Mouse (Mus musculus) brain, embryonic 14.5 days (tissue): ENCODE results near the gene Olfr237-ps1. TPM values are rescaled to one million over a fixed set of nuclear protein-coding genes. Genes with fewer than 3 reads are reported as not detected.
"Not testable (repeated sequence)": the region's sequence is repeated elsewhere in the genome, so short reads cannot be mapped to it uniquely, and the experiment has no call there.

Experiments
- DNase-seq: peaks from one replicate; pipeline ENCODE4 v3.0.0-alpha.2; 2011; ENCODE audit warnings: low read depth
- CTCF ChIP-seq: fragments of 200-500 bp; IDR thresholded peaks from 2 replicates; pipeline ENCODE4 v1.5.1; 2012; ENCODE audit warnings: inconsistent platforms, mild to moderate bottlenecking, moderate library complexity, borderline replicate concordance; ENCODE audit not compliant: insufficient read depth, insufficient read length; ENCODE audit errors: extremely low read depth
- POLR2A ChIP-seq: fragments of 200-500 bp; IDR thresholded peaks from 2 replicates; pipeline ENCODE4 v1.6.1; 2012; ENCODE audit warnings: mild to moderate bottlenecking, inconsistent platforms, borderline replicate concordance; ENCODE audit not compliant: poor library complexity, insufficient read depth, insufficient read length, severe bottlenecking; ENCODE audit errors: extremely low read depth
- polyA plus RNA-seq: library from polyadenylated mRNA; depleted of rRNA; stranded (reverse); fragments of >200 nt; gene quantifications from 2 replicates; pipeline ENCODE4 v1.2.3, GENCODE M21; 2012; rRNA removed

Gene Olfr237-ps1
- not detected in 2 replicates for polyA plus RNA-seq

- not testable (repeated sequence) for DNase-seq
Observed at GRCm38 (mm10) chr6:43146267-43146666, at the start of gene Olfr237-ps1. TSS of gene Olfr237-ps1 (plus strand) at chr6:43146567.

DNA sequence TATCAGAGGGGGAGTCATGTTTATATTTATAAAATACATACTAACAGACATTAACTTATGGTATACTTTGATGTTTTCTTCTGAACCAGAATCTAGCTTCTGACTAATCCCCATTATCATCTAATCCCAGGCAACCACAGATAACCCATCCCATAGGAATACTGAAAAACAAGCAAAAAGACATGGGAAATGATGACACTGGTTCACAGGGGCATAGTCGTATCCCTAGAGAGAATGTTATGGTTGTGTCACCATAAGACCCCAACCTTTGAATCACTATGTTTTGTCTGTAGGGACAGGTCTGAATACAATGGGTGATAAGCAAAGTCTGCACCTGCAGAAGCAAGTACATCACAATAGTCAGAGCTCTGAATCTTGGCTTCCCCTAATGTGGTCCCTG, 40.3 kb upstream of the Olfr237-ps1 start, which contains the start of gene Olfr441:
TSS of gene Olfr441 (plus strand) at position 301 of the 400 bp plus-strand sequence.
- DNase-seq: not testable (repeated sequence)

DNA sequence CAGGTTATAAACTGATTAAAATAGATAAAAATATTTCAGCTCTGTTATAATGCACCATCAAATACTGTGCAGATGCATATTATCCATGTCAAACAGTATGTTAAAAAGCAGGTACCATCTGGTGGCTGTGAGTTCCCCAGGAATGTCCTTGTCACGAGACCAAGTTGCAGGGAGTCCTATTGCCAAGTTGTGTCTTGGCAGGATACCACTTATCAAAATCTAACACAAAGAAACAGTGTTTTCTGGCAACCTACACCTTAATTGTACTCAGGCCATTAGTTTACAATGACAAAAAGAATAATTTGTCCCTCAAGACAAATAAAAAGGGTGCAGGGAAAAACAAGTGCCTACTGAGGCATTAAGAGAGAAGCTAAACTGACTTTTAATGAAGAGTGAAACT, 13.1 kb downstream of the Olfr237-ps1 start:
- TF ChIP-seq POLR2A: no peak
- TF ChIP-seq CTCF: no peak
- peak; percentile 45 for DNase-seq

- DNase-seq: no peak
- no peak for TF ChIP-seq CTCF
Observed at GRCm38 (mm10) chr6:43162982-43163381, 16.6 kb downstream of the Olfr237-ps1 start, which contains the start of gene Olfr437. TSS of gene Olfr437 (plus strand) at chr6:43163282.

DNA sequence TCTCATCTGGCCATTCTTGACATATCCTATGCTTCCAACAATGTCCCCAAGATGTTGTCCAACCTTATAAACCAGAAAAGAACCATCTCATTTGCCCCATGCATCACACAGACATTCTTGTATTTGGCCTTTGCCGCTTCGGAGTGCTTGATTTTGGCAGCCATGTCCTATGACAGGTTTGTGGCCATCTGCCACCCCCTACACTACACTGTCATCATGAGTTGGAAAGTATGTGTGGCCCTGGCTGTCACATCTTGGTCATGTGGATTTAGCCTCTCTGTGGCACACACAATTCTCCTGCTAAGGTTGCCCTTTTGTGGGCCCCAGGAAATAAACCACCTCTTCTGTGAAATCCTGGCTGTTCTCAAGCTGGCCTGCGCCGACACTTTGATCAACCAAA, 20.9 kb downstream of the Olfr237-ps1 start:
- no peak for DNase-seq
- TF ChIP-seq CTCF: no peak
- no peak for TF ChIP-seq POLR2A

- TF ChIP-seq POLR2A: no peak
- TF ChIP-seq CTCF: no peak
- DNase-seq: no peak
Observed at GRCm38 (mm10) chr6:43171840-43172239, 25.5 kb downstream of the Olfr237-ps1 start, which contains the start of gene Olfr13. TSS of gene Olfr13 (plus strand) at chr6:43172140.

DNA sequence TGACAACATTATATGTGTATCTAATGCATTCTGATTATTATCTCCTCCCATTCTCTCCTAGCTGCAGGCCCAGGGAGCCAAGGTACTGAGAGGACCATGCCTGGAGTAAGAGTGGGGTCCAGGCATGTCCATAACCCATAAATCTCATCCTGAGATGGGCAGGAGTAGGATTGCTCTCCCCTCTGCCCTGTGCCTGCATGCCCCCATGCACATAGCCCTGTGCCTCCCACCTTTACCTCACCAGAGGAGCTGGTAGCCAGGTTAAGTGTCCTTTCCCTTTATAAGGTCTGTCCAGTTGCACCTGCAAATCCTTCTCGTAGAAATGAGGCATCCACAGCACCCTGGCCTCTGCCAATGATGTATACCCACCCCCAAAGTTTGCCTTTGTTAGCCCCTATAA, 31.8 kb downstream of the Olfr237-ps1 start:
- no peak for DNase-seq
- TF ChIP-seq CTCF: no peak
- TF ChIP-seq POLR2A: no peak

DNA sequence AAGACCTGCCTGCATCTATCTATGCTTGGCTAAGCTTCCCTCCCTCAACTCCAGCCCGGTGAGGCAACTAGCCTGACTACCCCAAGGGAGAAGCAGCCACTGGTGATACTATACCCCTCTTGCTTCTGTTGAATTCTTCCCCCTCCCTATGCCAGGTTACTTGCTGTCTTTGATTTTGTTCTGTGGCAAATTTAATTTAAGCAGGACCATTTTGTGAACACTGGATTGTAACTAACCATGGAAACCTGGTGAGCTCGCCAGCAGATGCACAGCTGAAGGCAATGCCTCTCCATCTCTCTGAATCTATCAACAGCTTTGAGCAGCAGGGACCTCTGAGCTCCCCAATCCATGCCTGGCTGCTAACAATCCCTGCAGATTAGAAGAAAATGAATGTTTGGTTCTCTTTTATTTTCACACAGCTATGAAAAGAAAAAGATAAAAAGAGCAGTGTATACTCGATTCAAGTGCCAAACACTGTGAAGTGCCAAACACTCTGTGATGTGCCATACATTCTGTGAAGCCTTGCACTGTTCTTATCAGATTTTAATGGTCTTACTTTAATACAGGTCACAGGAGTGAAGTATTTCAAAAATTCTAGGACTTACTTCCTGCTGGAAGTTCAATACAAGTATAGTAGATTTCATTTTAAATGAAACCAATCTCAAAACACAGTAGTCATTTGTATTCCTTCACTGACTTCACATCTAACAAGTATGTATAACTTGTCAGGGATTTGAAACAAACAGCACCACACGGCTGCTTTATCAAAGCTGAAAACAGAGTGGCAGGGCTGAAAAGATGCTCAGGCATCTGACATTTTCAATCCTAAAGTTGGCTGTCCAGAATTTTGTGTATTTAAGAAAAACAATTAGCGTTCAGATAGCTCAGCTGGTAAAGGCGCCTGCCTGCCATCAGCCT, 32.5 kb downstream of the Olfr237-ps1 start:
- DNase-seq: peak; percentile 74
- no peak for TF ChIP-seq CTCF
- TF ChIP-seq POLR2A: no peak

DNA sequence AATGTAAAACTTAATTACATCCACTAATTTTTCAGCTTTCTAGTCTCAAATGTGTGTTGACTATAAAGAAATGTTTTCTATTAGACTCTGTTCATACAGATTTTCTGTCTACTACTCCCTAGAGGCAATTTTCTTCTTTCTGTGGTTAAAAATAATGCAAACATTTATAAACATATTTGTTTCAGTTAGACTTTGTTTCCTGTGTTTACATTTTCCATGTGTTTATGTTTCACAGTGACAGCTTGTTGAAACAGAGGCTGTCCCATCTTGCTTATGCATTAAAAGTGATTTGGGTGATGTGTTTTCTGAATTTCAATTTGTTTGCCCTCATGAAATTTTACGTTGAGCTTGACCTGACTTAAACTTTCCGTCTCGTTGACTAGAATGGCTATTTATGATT, 44.6 kb downstream of the Olfr237-ps1 start:
- no peak for DNase-seq
- no peak for TF ChIP-seq POLR2A
- TF ChIP-seq CTCF: no peak

DNA sequence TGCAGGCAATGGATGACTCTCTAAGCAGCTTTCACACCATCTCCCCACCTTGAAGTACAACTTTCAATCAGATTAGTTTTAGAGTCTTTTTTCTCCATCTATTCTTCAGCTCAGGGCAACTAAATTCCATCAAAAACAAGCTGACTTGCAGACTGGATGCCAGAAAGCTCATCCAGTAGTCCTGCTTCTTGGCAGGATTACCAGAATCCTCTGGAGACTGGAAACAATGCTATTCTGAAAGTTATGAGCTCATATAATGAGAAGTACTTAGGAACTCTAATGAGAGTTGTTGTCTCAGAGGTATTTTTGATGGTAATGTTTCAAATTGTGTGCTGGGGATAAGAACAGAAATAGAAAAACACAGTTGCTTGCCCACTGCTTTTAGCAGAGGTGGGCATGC, 50.4 kb downstream of the Olfr237-ps1 start, which contains the start of gene Olfr435:
TSS of gene Olfr435 (plus strand) at position 366 of the 400 bp plus-strand sequence.
- TF ChIP-seq POLR2A: no peak
- TF ChIP-seq CTCF: no peak
- DNase-seq: no peak

GRCm38 (mm10) chr6:43198094-43198493, 51.7 kb downstream of the Olfr237-ps1 start:
- no peak for DNase-seq
- TF ChIP-seq POLR2A (no peak), CTCF (no peak)

GRCm38 (mm10) chr6:43202786-43203185, 56.4 kb downstream of the Olfr237-ps1 start:
- DNase-seq: no peak
- TF ChIP-seq POLR2A: no peak
- TF ChIP-seq CTCF: no peak

DNA sequence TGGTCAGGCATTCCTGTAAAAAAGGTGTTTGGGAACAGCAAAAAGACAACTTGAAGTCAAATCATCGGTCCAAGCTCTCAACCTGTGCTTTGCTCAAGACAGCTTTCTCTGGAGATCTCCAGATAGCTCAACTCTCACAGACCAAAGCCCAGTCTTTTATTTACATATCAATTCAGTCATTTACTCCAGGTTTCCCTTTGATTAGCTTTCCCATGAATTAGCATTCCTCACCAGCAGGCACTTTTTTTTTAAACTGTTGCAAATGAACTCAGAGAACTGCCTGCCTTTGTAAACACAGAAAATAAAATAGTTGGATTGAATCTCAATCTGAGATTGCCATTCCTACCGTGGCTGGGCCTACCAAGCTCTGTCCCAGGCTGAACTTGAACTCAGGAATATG, 59.0 kb downstream of the Olfr237-ps1 start:
- DNase-seq: peak; percentile 29
- TF ChIP-seq POLR2A: no peak
- TF ChIP-seq CTCF: no peak

Other genes starting within 250 kb of the Olfr237-ps1 start
- not detected in 2 replicates for gene Olfr447, start 237.7 kb upstream of the Olfr237-ps1 start, polyA plus RNA-seq
- gene Olfr446, start 225.2 kb upstream of the Olfr237-ps1 start, polyA plus RNA-seq: not detected in 2 replicates
- gene Olfr444, start 197.5 kb upstream of the Olfr237-ps1 start, polyA plus RNA-seq: not detected in 2 replicates
- gene Olfr441, start 40.2 kb upstream of the Olfr237-ps1 start, polyA plus RNA-seq: not detected in 2 replicates
- gene Olfr437, start 16.7 kb downstream of the Olfr237-ps1 start, polyA plus RNA-seq: not detected in 2 replicates
- not detected in 2 replicates for gene Olfr13, start 25.6 kb downstream of the Olfr237-ps1 start, polyA plus RNA-seq
- gene Olfr435, start 50.6 kb downstream of the Olfr237-ps1 start, polyA plus RNA-seq: not detected in 2 replicates
- not detected in 2 replicates for gene Olfr434, start 66.5 kb downstream of the Olfr237-ps1 start, polyA plus RNA-seq
- gene Olfr47, start 85.0 kb downstream of the Olfr237-ps1 start, polyA plus RNA-seq: not detected in 2 replicates
- gene Arhgef5, start 119.0 kb downstream of the Olfr237-ps1 start, polyA plus RNA-seq: 3.8 and 5.5 TPM in 2 replicates
- gene Nobox, start 163.0 kb downstream of the Olfr237-ps1 start, polyA plus RNA-seq: not detected in 2 replicates